Mouse (Mus musculus): ENCODE data around the gene Imp3.

Gene Imp3

GRCm38 (mm10) chr9:56961591-56961990 is 24.3 kb downstream of the Imp3 start:
- DNase-seq (ENCODE audit: low read depth, low spot score): no peak

DNA sequence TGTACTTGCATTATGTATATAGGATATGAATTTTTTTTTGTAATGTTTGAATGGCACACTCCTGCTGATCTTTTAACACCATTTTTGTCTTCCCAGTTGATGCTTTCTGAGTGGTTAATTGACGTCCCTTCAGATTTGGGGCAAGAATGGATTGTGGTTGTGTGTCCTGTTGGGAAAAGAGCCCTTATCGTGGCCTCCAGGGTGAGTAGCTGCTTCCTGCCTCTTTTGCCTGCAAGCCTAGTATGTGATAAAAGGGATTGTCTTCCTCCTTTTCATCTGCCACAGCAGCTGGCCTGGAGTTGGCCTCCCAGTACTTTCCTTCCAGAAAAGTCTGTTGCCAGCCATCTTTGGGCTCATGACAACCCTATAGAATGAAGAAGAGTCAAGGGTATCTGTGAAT is 32.9 kb downstream of the Imp3 start:
- DNase-seq (ENCODE audit: low read depth, low spot score): no peak

GRCm38 (mm10) chr9:56973960-56974524 is 36.8 kb downstream of the Imp3 start:
- DNase-seq (ENCODE audit: low read depth, low spot score): no peak

DNA sequence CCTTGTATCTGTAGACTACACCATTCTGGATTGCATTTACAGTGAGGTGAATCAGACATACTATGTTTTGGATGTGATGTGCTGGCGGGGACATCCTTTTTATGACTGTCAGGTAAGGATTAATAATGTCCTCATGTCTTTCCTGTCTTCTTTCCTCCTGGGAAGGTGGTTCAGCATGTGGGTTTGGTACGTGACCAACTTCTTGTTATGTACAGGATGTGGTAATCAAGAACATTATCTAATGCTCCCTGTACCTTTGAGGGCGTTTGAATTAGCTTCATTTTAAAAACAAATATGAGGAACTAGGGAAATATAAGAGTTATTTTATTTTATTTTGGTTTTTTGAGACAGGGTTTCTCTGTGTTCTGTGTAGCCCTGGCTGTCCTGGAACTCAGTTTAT is 37.9 kb downstream of the Imp3 start:
- DNase-seq (ENCODE audit: low read depth, low spot score): no peak

GRCm38 (mm10) chr9:56980186-56980585 is 42.9 kb downstream of the Imp3 start:
- no peak for DNase-seq (ENCODE audit: low read depth, low spot score)

- no peak for DNase-seq (ENCODE audit: low read depth, low spot score)
Measured at GRCm38 (mm10) chr9:56981502-56981901, 44.2 kb downstream of the Imp3 start.
